ENCODE assay signal across 21 mouse cellular contexts in the genomic region with DNA sequence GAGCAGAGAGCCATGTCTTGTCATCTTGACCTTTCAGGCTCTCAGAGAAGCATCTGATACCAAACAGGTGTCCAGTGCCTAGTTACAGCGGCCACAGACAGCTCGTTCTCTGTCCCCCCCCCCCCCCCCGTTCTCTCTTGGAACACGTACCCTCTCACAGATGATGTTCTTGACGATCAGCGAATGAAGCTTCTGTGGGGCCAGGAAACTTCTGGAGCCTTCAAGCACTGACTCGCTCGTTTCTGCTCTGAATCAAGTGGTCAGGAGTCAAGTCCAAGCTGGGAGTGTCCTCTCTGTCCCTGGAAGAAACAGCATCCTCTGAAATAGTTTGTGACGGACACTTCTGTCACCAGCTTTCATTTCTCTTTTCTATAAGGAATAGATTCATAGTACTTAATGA.
"Had no signal": no experiment of that assay in that cellular context is flagged by ENCODE, and none has a peak within 500 bp of the region (broad histone marks: within the 10 kb centered on the region; RNA-seq: fewer than 3 reads in every experiment).

No protein-coding gene starts in this region.

- H3K4me3 ChIP-seq: lung, embryonic 15.5 days; megakaryocyte, embryonic 14.5 days; midbrain, embryonic 13.5 days; midbrain, embryonic 15.5 days; neural tube, embryonic 13.5 days; neural tube, embryonic 15.5 days; stomach, embryonic 15.5 days had no signal

- H3K9me3 ChIP-seq: lung, embryonic 15.5 days; midbrain, embryonic 13.5 days; midbrain, embryonic 15.5 days; neural tube, embryonic 13.5 days; neural tube, embryonic 15.5 days; stomach, embryonic 15.5 days had no signal

- H3K27ac ChIP-seq: lung, embryonic 15.5 days; macrophage; midbrain, embryonic 13.5 days; midbrain, embryonic 15.5 days; neural tube, embryonic 13.5 days; neural tube, embryonic 15.5 days; stomach, embryonic 15.5 days; stomach, postnatal 0 days had no signal

- DNase-seq: liver, postnatal 0 days; lung, adult 2 months; lung, postnatal 14 days; lung, postnatal 36 days; retina, postnatal 1 day; right cerebral cortex, adult 18-20 months; right cerebral cortex, postnatal 25 days; right cerebral cortex, postnatal 4 days; thymus, adult 2 months; thymus, postnatal 25 days; thymus, postnatal 4 days had no signal

- H3K4me1 ChIP-seq: megakaryocyte, embryonic 14.5 days; midbrain, embryonic 13.5 days; midbrain, embryonic 15.5 days; stomach, embryonic 15.5 days had no signal

- H3K9ac ChIP-seq: liver, postnatal 0 days; lung, embryonic 15.5 days; midbrain, embryonic 13.5 days; midbrain, embryonic 15.5 days; neural tube, embryonic 13.5 days; neural tube, embryonic 15.5 days; stomach, embryonic 15.5 days had no signal

- H3K27me3 ChIP-seq: lung, embryonic 15.5 days; midbrain, embryonic 13.5 days; midbrain, embryonic 15.5 days; neural tube, embryonic 13.5 days; neural tube, embryonic 15.5 days; stomach, embryonic 15.5 days had no signal

- H3K36me3 ChIP-seq: lung, embryonic 15.5 days; midbrain, embryonic 13.5 days; midbrain, embryonic 15.5 days; neural tube, embryonic 13.5 days; neural tube, embryonic 15.5 days; stomach, embryonic 15.5 days had no signal

- H3K4me2 ChIP-seq: lung, embryonic 15.5 days; midbrain, embryonic 11.5 days; midbrain, embryonic 13.5 days; midbrain, embryonic 15.5 days; neural tube, embryonic 13.5 days; neural tube, embryonic 15.5 days; stomach, embryonic 15.5 days had no signal
